Mouse (Mus musculus) stomach, embryonic 16.5 days (tissue): ENCODE measurements at regions not wholly inside any gene's neighbourhood (a gene's known extent, or its start where the extent isn't known, plus 50 kb on each side); places are given as distances from the start of the nearest gene placed in this dataset.
"Not testable (repeated sequence)": the region's sequence is repeated elsewhere in the genome, so short reads cannot be mapped to it uniquely, and the experiment has no call there.

Source experiments
- ATAC-seq: fragments of 200-750 bp; cut with Nextera tagmentation; 2 replicates; pipeline ENCODE4 v1.8.0; 2017; ENCODE audit warnings: moderate number of reproducible peaks, moderate TSS enrichment; ENCODE audit not compliant: insufficient read depth, low FRiP score
- H3K27ac ChIP-seq: fragments of 300-500 bp; sonication (generic); 2 replicates; pipeline ENCODE4 v1.5.1; 2014; ENCODE audit warnings: low read length
- H3K27me3 ChIP-seq: fragments of 300-500 bp; sonication (generic); 2 replicates; pipeline ENCODE4 v1.6.1; 2014; ENCODE audit warnings: low read length, control low read depth, mixed read lengths; ENCODE audit not compliant: control insufficient read depth, insufficient read depth
- H3K36me3 ChIP-seq: fragments of 300-500 bp; sonication (generic); 2 replicates; pipeline ENCODE4 v1.6.1; 2014; ENCODE audit warnings: low read length; ENCODE audit not compliant: control insufficient read depth, insufficient read depth
- H3K4me1 ChIP-seq: fragments of 300-500 bp; sonication (generic); 2 replicates; pipeline ENCODE4 v1.6.1; 2014; ENCODE audit warnings: low read length, control low read depth, mixed read lengths; ENCODE audit not compliant: control insufficient read depth, insufficient read depth
- H3K4me2 ChIP-seq: fragments of 300-500 bp; sonication (generic); 2 replicates; pipeline ENCODE4 v1.6.1; 2014; ENCODE audit warnings: low read depth, low read length, mixed read lengths
- H3K4me3 ChIP-seq: fragments of 300-500 bp; sonication (generic); replicated peaks from 2 replicates; pipeline ENCODE4 v1.5.1; 2014; ENCODE audit warnings: mild to moderate bottlenecking, low read length
- H3K9ac ChIP-seq: fragments of 300-500 bp; sonication (generic); 2 replicates; pipeline ENCODE4 v1.6.1; 2014; ENCODE audit warnings: low read length
- H3K9me3 ChIP-seq: fragments of 300-500 bp; sonication (generic); replicated peaks from 2 replicates; pipeline ENCODE4 v1.6.1; 2016; ENCODE audit warnings: low read length, control low read depth; ENCODE audit not compliant: control insufficient read depth
- WGBS: fragments of 180-500 bp; shearing (Covaris S2); extraction: QIAGEN DNeasy Blood & Tissue Kit; methylation state at CpG from one replicate; pipeline ENCODE4 v1.1.7; 2014; 5-methylcytosine and 5-hydroxymethylcytosine counted together

DNA sequence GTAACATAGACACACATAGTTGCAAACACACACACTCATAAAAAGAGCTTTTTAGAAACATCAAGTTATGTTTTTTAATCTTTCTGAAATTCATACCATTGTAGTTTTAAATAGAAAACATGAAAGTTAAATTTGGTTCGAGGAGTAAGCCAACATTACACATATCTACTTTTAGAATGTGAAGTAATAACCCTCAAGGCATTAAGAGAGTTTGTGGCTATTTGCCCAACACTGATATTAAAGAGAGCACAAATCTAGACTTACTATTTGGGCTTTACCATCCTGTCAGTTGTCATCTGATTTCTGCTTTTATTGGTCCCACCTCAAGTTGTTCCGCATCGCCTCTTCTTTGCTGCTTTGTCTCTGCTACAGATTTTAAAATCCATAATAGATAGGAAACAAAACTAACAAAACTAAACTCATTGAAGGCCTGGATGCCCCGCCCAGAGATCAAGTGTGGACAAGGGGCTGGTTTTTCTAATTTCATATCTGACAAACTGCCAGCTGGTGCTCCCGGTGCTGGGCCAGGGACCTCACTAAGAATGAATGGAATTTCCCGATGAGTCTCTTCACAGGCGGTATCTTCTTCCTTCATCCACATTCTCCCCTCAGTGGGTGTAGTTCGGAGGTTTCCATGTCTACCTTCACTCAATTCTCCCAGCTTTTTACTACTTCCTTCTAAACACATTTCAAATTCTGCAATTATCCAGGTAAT lies 60.3 kb upstream of the Akap13 start:
- no peak overlapping the region for H3K9ac ChIP-seq
- no peak overlapping the region for H3K4me2 ChIP-seq
- peaks cover 14% of the 10 kb centered on the region for H3K4me1 ChIP-seq
- H3K4me3 ChIP-seq, result no peak overlapping the region
- 43% methylated on average over 8 of the region's 8 CpGs for WGBS
- H3K9me3 ChIP-seq, result no peaks in the 10 kb centered on the region
- H3K27me3 ChIP-seq, result no peaks in the 10 kb centered on the region
- no peaks in the 10 kb centered on the region for H3K36me3 ChIP-seq
- H3K27ac ChIP-seq, result no peak overlapping the region
- ATAC-seq, result no peak

DNA sequence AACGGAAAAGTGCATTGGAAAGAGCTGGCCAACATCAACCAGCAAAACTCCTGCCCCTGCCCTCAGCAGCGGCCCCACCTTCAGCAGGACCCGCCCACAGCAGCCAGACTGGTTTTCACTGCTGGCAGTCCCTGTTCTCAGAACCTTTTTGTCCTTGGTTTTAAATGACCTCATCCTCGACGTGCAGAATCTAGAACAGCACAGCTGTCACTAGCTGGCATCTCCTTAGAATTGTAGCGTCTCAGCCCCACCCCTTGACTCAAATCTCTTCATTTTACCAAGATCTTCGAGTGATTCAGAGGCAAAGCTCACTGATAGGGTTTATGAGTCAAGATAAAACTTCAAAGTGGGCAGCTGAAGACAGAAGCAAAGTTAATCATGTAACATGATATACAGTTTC lies 57.8 kb upstream of the Akap13 start:
- Histone ChIP-seq H3K9ac (peak overlapping the region; percentile 16; the same call in 1 of the 2 replicates), H3K27ac (peak overlapping the region; percentile 75), H3K27me3 (no peaks in the 10 kb centered on the region), H3K4me1 (peaks cover 14% of the 10 kb centered on the region), H3K36me3 (no peaks in the 10 kb centered on the region), H3K9me3 (no peaks in the 10 kb centered on the region), H3K4me3 (no peak overlapping the region), H3K4me2 (peak overlapping the region; percentile 22; the same call in 1 of the 2 replicates)
- peak; percentile 78 for ATAC-seq
- 11% methylated on average over 7 of the region's 7 CpGs for WGBS

DNA sequence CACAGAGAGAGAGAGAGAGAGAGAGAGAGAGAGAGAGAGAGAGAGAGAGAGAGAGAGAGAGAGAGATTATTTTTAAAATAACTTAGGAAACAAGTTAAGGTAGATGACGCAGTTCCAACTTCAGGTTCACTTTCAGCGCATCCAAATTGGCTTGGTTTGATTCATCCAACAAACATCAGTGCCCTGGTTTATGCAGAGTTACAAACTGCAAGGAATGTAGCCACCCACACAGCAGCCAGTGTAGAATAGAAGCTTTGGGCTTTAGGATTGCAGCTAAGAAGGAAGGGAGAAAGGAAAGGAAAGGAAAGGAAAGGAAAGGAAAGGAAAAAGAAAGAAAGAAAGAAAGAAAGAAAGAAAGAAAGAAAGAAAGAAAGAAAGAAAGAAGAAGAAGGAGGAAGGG lies 56.9 kb upstream of the Akap13 start:
- Histone ChIP-seq H3K27ac (peak overlapping the region; percentile 42), H3K4me1 (peaks cover 12% of the 10 kb centered on the region)
- not testable (repeated sequence) for H3K9me3 ChIP-seq, H3K9ac ChIP-seq, H3K4me3 ChIP-seq, H3K27me3 ChIP-seq, H3K36me3 ChIP-seq, H3K4me2 ChIP-seq, ATAC-seq
- WGBS, result 73% methylated on average over 2 of the region's 2 CpGs

DNA sequence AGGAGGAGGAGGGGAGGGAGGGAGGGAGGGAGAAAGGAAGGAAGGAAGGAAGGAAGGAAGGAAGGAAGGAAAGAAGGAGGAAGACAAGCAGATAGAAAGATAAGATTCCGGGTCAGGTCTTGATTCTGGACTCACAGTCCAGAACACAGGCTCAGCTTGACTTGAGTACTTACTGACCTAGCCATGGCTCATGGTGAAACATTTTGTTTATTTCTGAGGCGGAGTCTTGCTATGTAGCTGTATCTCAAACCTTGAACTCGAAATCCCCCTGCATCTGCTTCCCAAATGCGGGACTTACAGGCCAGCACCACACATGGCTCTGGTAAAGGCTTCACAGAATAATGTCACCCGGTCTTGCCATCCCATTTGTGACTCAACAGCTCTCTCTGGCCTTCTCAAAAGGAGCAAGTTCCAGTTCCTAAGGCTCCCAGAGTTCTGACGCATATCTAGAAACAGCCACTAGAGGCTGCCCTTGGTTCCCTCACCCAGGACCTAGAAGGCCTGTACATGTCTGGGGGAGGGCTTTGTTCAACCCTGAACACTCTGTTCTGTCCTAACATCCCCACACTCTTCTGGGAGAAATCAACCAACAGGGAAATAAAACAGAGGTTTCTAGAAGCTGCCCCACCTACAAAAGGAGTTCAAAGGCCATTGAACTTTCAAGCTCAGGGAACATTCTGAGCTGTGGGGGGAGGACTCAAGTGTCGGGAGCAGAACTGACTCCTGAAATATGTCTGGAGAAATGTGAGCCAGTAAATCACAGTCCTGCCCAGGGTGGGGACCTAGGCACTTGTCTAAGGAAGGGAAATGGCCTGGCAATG lies 56.2 kb upstream of the Akap13 start:
- peak; percentile 84; the same call in 1 of the 2 replicates for ATAC-seq
- Histone ChIP-seq H3K9ac (peak overlapping the region; percentile 16; the same call in 1 of the 2 replicates), H3K4me2 (no peak overlapping the region), H3K4me3 (no peak overlapping the region), H3K27ac (peak overlapping the region; percentile 41), H3K9me3 (no peaks in the 10 kb centered on the region; the same call in 1 of the 2 replicates), H3K27me3 (no peaks in the 10 kb centered on the region), H3K36me3 (no peaks in the 10 kb centered on the region), H3K4me1 (peaks cover 12% of the 10 kb centered on the region)
- 41% methylated on average over 7 of the region's 7 CpGs for WGBS

DNA sequence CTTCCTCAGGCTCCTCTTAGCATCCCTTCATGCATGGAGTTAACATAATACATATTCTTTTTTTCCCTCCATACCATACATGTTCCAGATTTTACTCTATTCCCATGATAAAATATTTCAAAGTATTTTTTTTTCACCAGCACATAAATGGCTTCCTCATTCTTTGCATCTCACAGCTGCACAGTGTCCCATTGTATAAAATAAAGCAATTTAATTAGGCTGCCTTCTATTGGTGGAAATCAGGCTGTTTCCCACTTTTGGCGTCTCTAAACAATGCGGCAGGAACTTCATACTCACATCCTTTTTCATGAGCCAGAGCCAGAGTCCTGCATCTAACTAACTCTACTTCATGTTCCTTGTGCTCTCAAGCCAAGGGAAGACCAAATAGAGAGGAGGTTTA lies 54.9 kb upstream of the Akap13 start:
- Histone ChIP-seq H3K4me2 (no peak overlapping the region), H3K9me3 (no peaks in the 10 kb centered on the region; the same call in 1 of the 2 replicates), H3K27ac (no peak overlapping the region; the same call in 1 of the 2 replicates), H3K9ac (no peak overlapping the region), H3K36me3 (no peaks in the 10 kb centered on the region), H3K4me1 (peaks cover 12% of the 10 kb centered on the region), H3K4me3 (no peak overlapping the region), H3K27me3 (no peaks in the 10 kb centered on the region)
- no peak for ATAC-seq
- WGBS, result 56% methylated on average over 2 of the region's 2 CpGs

DNA sequence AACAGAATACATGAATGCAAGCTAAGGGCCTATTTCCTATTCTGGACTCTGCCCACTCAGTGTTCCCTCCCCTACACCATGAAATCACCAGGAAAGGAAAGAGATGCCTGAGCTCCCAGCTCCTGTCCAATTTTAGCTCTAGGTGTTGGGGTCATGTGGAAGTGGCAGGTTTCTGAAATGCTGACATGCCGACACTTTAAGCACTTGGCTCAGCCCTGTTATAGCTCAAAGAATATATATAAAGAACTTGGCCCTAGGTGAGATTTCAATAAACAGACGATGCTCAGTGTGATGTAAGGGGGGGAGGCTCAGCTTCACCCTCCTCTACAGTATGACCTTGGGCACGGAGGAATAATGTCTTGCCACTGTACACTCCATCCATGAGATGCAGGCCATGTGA lies 50.4 kb upstream of the Akap13 start:
- H3K9me3 ChIP-seq, result no peaks in the 10 kb centered on the region; the same call in 1 of the 2 replicates
- no peak overlapping the region for H3K27ac ChIP-seq
- H3K27me3 ChIP-seq, result no peaks in the 10 kb centered on the region
- 67% methylated on average over 3 of the region's 3 CpGs for WGBS
- H3K9ac ChIP-seq, result no peak overlapping the region
- H3K4me3 ChIP-seq, result no peak overlapping the region
- no peaks in the 10 kb centered on the region for H3K4me1 ChIP-seq
- peak; percentile 33; the same call in 1 of the 2 replicates for ATAC-seq
- H3K4me2 ChIP-seq, result no peak overlapping the region
- H3K36me3 ChIP-seq, result no peaks in the 10 kb centered on the region
